Mouse (Mus musculus): ENCODE results near the gene Ptgdr2.

Gene Ptgdr2

GRCm38 (mm10) chr19:10930641-10931040, 6.3 kb upstream of the Ptgdr2 start:
- DNase-seq (ENCODE audit: low read depth, low spot score), result no peak

- DNase-seq (ENCODE audit: low read depth, low spot score), result no peak
Measured at GRCm38 (mm10) chr19:10935029-10935428, 1.9 kb upstream of the Ptgdr2 start.

GRCm38 (mm10) chr19:10936077-10936476, 883 bp upstream of the Ptgdr2 start:
- DNase-seq (ENCODE audit: low read depth, low spot score), result no peak

- no peak for DNase-seq (ENCODE audit: low read depth, low spot score)
Measured at GRCm38 (mm10) chr19:10938771-10939170, 1.8 kb downstream of the Ptgdr2 start.

GRCm38 (mm10) chr19:10940097-10940800, 3.3 kb downstream of the Ptgdr2 start:
- DNase-seq (ENCODE audit: low read depth, low spot score), result peak; percentile 73

- DNase-seq (ENCODE audit: low read depth, low spot score), result peak; percentile 29
Measured at GRCm38 (mm10) chr19:10940801-10941457, 4.0 kb downstream of the Ptgdr2 start.

GRCm38 (mm10) chr19:10943955-10944354, 7.0 kb downstream of the Ptgdr2 start:
- no peak for DNase-seq (ENCODE audit: low read depth, low spot score)

GRCm38 (mm10) chr19:10946506-10946905, 9.5 kb downstream of the Ptgdr2 start:
- DNase-seq (ENCODE audit: low read depth, low spot score), result no peak

- no peak for DNase-seq (ENCODE audit: low read depth, low spot score)
Measured at GRCm38 (mm10) chr19:10947219-10947618, 10.3 kb downstream of the Ptgdr2 start.

GRCm38 (mm10) chr19:10948416-10948815, 11.5 kb downstream of the Ptgdr2 start:
- DNase-seq (ENCODE audit: low read depth, low spot score), result no peak

- DNase-seq (ENCODE audit: low read depth, low spot score), result peak; percentile 96
Measured at GRCm38 (mm10) chr19:10949112-10949511, 12.2 kb downstream of the Ptgdr2 start, which contains the start of gene Ccdc86. Gene Ccdc86, minus strand, starts transcription at chr19:10949266.

- DNase-seq (ENCODE audit: low read depth, low spot score), result no peak
Measured at GRCm38 (mm10) chr19:10949558-10949957, 12.6 kb downstream of the Ptgdr2 start.

GRCm38 (mm10) chr19:10952021-10952939, 15.3 kb downstream of the Ptgdr2 start:
- no peak for DNase-seq (ENCODE audit: low read depth, low spot score)

GRCm38 (mm10) chr19:10959085-10959977, 22.4 kb downstream of the Ptgdr2 start:
- DNase-seq (ENCODE audit: low read depth, low spot score), result no peak

- DNase-seq (ENCODE audit: low read depth, low spot score), result no peak
Measured at GRCm38 (mm10) chr19:10959978-10960346, 23.0 kb downstream of the Ptgdr2 start.

- no peak for DNase-seq (ENCODE audit: low read depth, low spot score)
Measured at GRCm38 (mm10) chr19:10965721-10966120, 28.8 kb downstream of the Ptgdr2 start.

- no peak for DNase-seq (ENCODE audit: low read depth, low spot score)
Measured at GRCm38 (mm10) chr19:10968578-10968977, 31.6 kb downstream of the Ptgdr2 start.

GRCm38 (mm10) chr19:10970457-10970856, 33.5 kb downstream of the Ptgdr2 start:
- DNase-seq (ENCODE audit: low read depth, low spot score), result no peak

- peak; percentile 74 for DNase-seq (ENCODE audit: low read depth, low spot score)
Measured at GRCm38 (mm10) chr19:10972660-10973059, 35.7 kb downstream of the Ptgdr2 start.

- no peak for DNase-seq (ENCODE audit: low read depth, low spot score)
Measured at GRCm38 (mm10) chr19:10973187-10973586, 36.2 kb downstream of the Ptgdr2 start.

- DNase-seq (ENCODE audit: low read depth, low spot score), result no peak
Measured at GRCm38 (mm10) chr19:10974238-10974865, 37.4 kb downstream of the Ptgdr2 start, which contains the start of gene Ms4a10. Gene Ms4a10, minus strand, starts transcription at chr19:10974670.
